Mouse (Mus musculus) cortical plate, adult 2 months (tissue): ENCODE measurements around the gene Ces2a.

ENCODE experiments used
- CTCF ChIP-seq: fragments of 200-500 bp; IDR thresholded peaks from 2 replicates; pipeline ENCODE4 v1.5.1; 2011; ENCODE audit warnings: mild to moderate bottlenecking, control low read depth, low read length; ENCODE audit not compliant: insufficient read depth; ENCODE audit errors: extremely low read depth
- POLR2A ChIP-seq: fragments of 200-500 bp; IDR thresholded peaks from 2 replicates; pipeline ENCODE4 v1.6.1; 2011; ENCODE audit warnings: mild to moderate bottlenecking, low read length, control low read depth; ENCODE audit not compliant: insufficient read depth; ENCODE audit errors: extremely low read depth

GRCm38 (mm10) chr8:104789886-104790680, 56.3 kb downstream of the Ces2a start:
- TF ChIP-seq POLR2A (no peak), CTCF (0 out of 2 replicates have a peak, but pooled peaks have one; percentile 1)
